Mouse (Mus musculus) E14TG2a.4 (cell line): ENCODE data around the gene Gpsm1.

Experiments used
- H3K27me3 ChIP-seq: 2 replicates; pipeline ENCODE4 v1.6.1; 2014; ENCODE audit warnings: low read length, control low read depth; ENCODE audit not compliant: insufficient read depth
- H3K36me3 ChIP-seq: 2 replicates; pipeline ENCODE4 v1.6.1; 2014; ENCODE audit warnings: low read length, control low read depth; ENCODE audit not compliant: insufficient read depth
- H3K4me1 ChIP-seq: replicated peaks from 2 replicates; pipeline ENCODE4 v1.6.1; 2014; ENCODE audit warnings: low read depth, low read length, control low read depth
- H3K4me3 ChIP-seq: replicated peaks from 2 replicates; pipeline ENCODE4 v1.5.1; 2014; ENCODE audit warnings: mild to moderate bottlenecking, low read length
- H3K9me3 ChIP-seq: 2 replicates; pipeline ENCODE4 v1.6.1; 2014; ENCODE audit warnings: low read length, control low read depth
- CTCF ChIP-seq: conservative IDR thresholded peaks from 2 replicates; pipeline ENCODE4 v1.5.1; 2014; ENCODE audit warnings: low read length
- NANOG ChIP-seq: IDR thresholded peaks from 2 replicates; pipeline ENCODE4 v1.6.1; 2014; ENCODE audit warnings: borderline replicate concordance, low read length, mixed read lengths
- POU5F1 ChIP-seq: IDR thresholded peaks from 2 replicates; pipeline ENCODE4 v1.6.1; 2014; ENCODE audit warnings: low read length, borderline replicate concordance

The Gpsm1 gene

GRCm38 (mm10) chr2:26290133-26290532 lies 25.2 kb upstream of the Gpsm1 start:
- peaks cover 16% of the 10 kb centered on the region for H3K27me3 ChIP-seq
- H3K36me3 ChIP-seq, result no peaks in the 10 kb centered on the region
- no peaks in the 10 kb centered on the region for H3K9me3 ChIP-seq
- H3K4me3 ChIP-seq, result no peak overlapping the region
- peaks cover 9% of the 10 kb centered on the region for H3K4me1 ChIP-seq
- TF ChIP-seq CTCF (no peak), NANOG (no peak), POU5F1 (no peak)

GRCm38 (mm10) chr2:26294457-26294856 lies 20.9 kb upstream of the Gpsm1 start, which contains the start of gene Ccdc187:
TSS of gene Ccdc187 (minus strand) at chr2:26294557.
- TF ChIP-seq POU5F1 (no peak), CTCF (no peak), NANOG (no peak)
- Histone ChIP-seq H3K4me1 (peaks cover 30% of the 10 kb centered on the region), H3K36me3 (no peaks in the 10 kb centered on the region), H3K4me3 (no peak within 1 kb of the TSS), H3K27me3 (peaks cover 10% of the 10 kb centered on the region; the same call in 1 of the 2 replicates), H3K9me3 (no peaks in the 10 kb centered on the region)

- no peak for TF ChIP-seq CTCF
- no peak for TF ChIP-seq POU5F1
- no peak for TF ChIP-seq NANOG
Measured at GRCm38 (mm10) chr2:26296606-26297195, 18.6 kb upstream of the Gpsm1 start.

GRCm38 (mm10) chr2:26298208-26298855 lies 17.0 kb upstream of the Gpsm1 start:
- no peak for TF ChIP-seq POU5F1
- no peak for TF ChIP-seq CTCF
- no peak for TF ChIP-seq NANOG
- Histone ChIP-seq H3K27me3 (peaks cover 7% of the 10 kb centered on the region; the same call in 1 of the 2 replicates), H3K9me3 (no peaks in the 10 kb centered on the region), H3K4me1 (peaks cover 55% of the 10 kb centered on the region), H3K36me3 (no peaks in the 10 kb centered on the region), H3K4me3 (peak overlapping the region; percentile 55)

More at GRCm38 (mm10) chr2:26296606-26297195, 18.6 kb upstream of the Gpsm1 start:
- peaks cover 51% of the 10 kb centered on the region for H3K4me1 ChIP-seq
- H3K27me3 ChIP-seq, result peaks cover 10% of the 10 kb centered on the region; the same call in 1 of the 2 replicates
- no peaks in the 10 kb centered on the region for H3K9me3 ChIP-seq
- H3K36me3 ChIP-seq, result no peaks in the 10 kb centered on the region
- H3K4me3 ChIP-seq, result peak overlapping the region; percentile 21; the same call in 1 of the 2 replicates

GRCm38 (mm10) chr2:26298856-26299230 lies 16.5 kb upstream of the Gpsm1 start:
- Histone ChIP-seq H3K4me3 (peak overlapping the region; percentile 55), H3K4me1 (peaks cover 55% of the 10 kb centered on the region), H3K36me3 (no peaks in the 10 kb centered on the region), H3K9me3 (no peaks in the 10 kb centered on the region), H3K27me3 (peaks cover 3% of the 10 kb centered on the region; the same call in 1 of the 2 replicates)
- TF ChIP-seq POU5F1 (0 out of 2 replicates have a peak, but pooled peaks have one; percentile 24), CTCF (no peak), NANOG (peak; percentile 97)

GRCm38 (mm10) chr2:26299336-26299735 lies 16.0 kb upstream of the Gpsm1 start:
- peak overlapping the region; percentile 55 for H3K4me3 ChIP-seq
- peaks cover 55% of the 10 kb centered on the region for H3K4me1 ChIP-seq
- TF ChIP-seq CTCF (no peak), POU5F1 (no peak), NANOG (no peak)
- no peaks in the 10 kb centered on the region for H3K36me3 ChIP-seq
- H3K9me3 ChIP-seq, result no peaks in the 10 kb centered on the region
- H3K27me3 ChIP-seq, result peaks cover 3% of the 10 kb centered on the region; the same call in 1 of the 2 replicates

- H3K4me1 ChIP-seq, result peaks cover 64% of the 10 kb centered on the region
- H3K9me3 ChIP-seq, result no peaks in the 10 kb centered on the region
- TF ChIP-seq NANOG (no peak), POU5F1 (no peak), CTCF (no peak)
- H3K36me3 ChIP-seq, result no peaks in the 10 kb centered on the region
- H3K27me3 ChIP-seq, result no peaks in the 10 kb centered on the region; the same call in 1 of the 2 replicates
- peak overlapping the region; percentile 55 for H3K4me3 ChIP-seq
Measured at GRCm38 (mm10) chr2:26300161-26300807, 15.0 kb upstream of the Gpsm1 start.

- H3K9me3 ChIP-seq, result no peaks in the 10 kb centered on the region
- H3K27me3 ChIP-seq, result no peaks in the 10 kb centered on the region; the same call in 1 of the 2 replicates
- peak overlapping the region; percentile 55; the same call in 1 of the 2 replicates for H3K4me3 ChIP-seq
- H3K36me3 ChIP-seq, result no peaks in the 10 kb centered on the region
- H3K4me1 ChIP-seq, result peaks cover 64% of the 10 kb centered on the region
- TF ChIP-seq CTCF (peak; percentile 87), NANOG (no peak)
Measured at GRCm38 (mm10) chr2:26300808-26301174, 14.5 kb upstream of the Gpsm1 start.
